ENCODE assay signal across 19 mouse cellular contexts in the genomic region with DNA sequence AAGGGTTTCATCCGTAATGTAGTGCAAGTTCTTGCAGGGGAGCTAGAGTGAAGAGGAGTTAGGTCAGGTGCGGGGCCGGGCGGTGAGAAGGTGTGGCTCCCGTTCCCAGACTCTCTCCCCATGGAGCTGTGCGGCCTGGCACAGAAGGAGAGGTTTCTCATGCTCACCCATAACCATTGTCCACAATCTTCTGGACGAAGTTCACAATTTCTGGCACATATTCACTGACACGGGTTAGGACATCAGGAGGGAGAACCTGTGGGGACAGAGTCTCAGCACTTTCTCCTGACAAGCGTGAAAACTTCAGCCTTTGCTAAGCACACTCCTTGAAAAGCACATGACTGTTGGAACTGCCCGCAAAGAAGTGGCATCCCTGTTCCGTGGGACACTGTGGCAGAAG. TPM values are rescaled to one million over a fixed set of nuclear protein-coding genes. Genes with fewer than 3 reads are reported as not detected.
"Had no signal": no experiment of that assay in that cellular context is flagged by ENCODE, and none has a peak within 500 bp of the region (broad histone marks: within the 10 kb centered on the region; RNA-seq: fewer than 3 reads in every experiment).

No protein-coding gene starts in this region.

- H3K27me3 ChIP-seq: lung, embryonic 15.5 days; megakaryocyte, embryonic 14.5 days; midbrain, embryonic 13.5 days; midbrain, embryonic 15.5 days; neural tube, embryonic 12.5 days; stomach, embryonic 15.5 days had no signal

- ATAC-seq: lung, postnatal 0 days; midbrain, embryonic 13.5 days; midbrain, embryonic 15.5 days had no signal

- H3K9me3 ChIP-seq: lung, embryonic 15.5 days; megakaryocyte, embryonic 14.5 days; midbrain, embryonic 13.5 days; midbrain, embryonic 15.5 days; neural tube, embryonic 12.5 days; stomach, embryonic 15.5 days had no signal

- H3K4me1 ChIP-seq: lung, embryonic 15.5 days; midbrain, embryonic 13.5 days; midbrain, embryonic 15.5 days; neural tube, embryonic 12.5 days; stomach, embryonic 15.5 days had no signal

- H3K27ac ChIP-seq: lung, embryonic 15.5 days; macrophage; midbrain, embryonic 13.5 days; midbrain, embryonic 15.5 days; neural tube, embryonic 12.5 days; stomach, embryonic 15.5 days; stomach, postnatal 0 days had no signal

- H3K9ac ChIP-seq: lung, embryonic 15.5 days; midbrain, embryonic 13.5 days; midbrain, embryonic 15.5 days; neural tube, embryonic 12.5 days; stomach, embryonic 15.5 days had no signal

- H3K4me3 ChIP-seq: lung, embryonic 15.5 days; megakaryocyte, embryonic 14.5 days; midbrain, embryonic 13.5 days; midbrain, embryonic 15.5 days; neural tube, embryonic 12.5 days; stomach, embryonic 15.5 days had no signal

- DNase-seq: lung, adult 2 months; lung, postnatal 14 days; lung, postnatal 36 days; right cerebral cortex, postnatal 14 days; thymus, adult 2 months; thymus, postnatal 25 days; thymus, postnatal 4 days had no signal

- H3K4me2 ChIP-seq: lung, embryonic 15.5 days; midbrain, embryonic 11.5 days; midbrain, embryonic 13.5 days; midbrain, embryonic 15.5 days; neural tube, embryonic 12.5 days; stomach, embryonic 15.5 days had no signal

RNA-seq across cellular contexts. Expression of a gene that starts 52.8 kb away (rescaled TPM):
- polyA plus RNA-seq: neural tube, embryonic 14.5 days; testis, adult 2 months had no signal
